Mouse (Mus musculus) testis, adult 2 months (tissue): ENCODE data around the gene Tmem82. TPM values are rescaled to one million over a fixed set of nuclear protein-coding genes. Genes with fewer than 3 reads are reported as not detected.

ENCODE experiments used
- H3K27ac ChIP-seq: fragments of 200-500 bp; 2 replicates; pipeline ENCODE4 v1.5.1; 2012; ENCODE audit warnings: low read depth, low read length; ENCODE audit not compliant: control insufficient read depth, insufficient read depth
- H3K27me3 ChIP-seq: fragments of 200-500 bp; 2 replicates; pipeline ENCODE4 v1.6.1; 2012; ENCODE audit warnings: mild to moderate bottlenecking, low read length, moderate library complexity; ENCODE audit not compliant: control insufficient read depth, insufficient read depth
- H3K36me3 ChIP-seq: fragments of 200-500 bp; 2 replicates; pipeline ENCODE4 v1.6.1; 2012; ENCODE audit warnings: mild to moderate bottlenecking, low read length; ENCODE audit not compliant: control insufficient read depth, insufficient read depth
- H3K4me1 ChIP-seq: fragments of 200-500 bp; 2 replicates; pipeline ENCODE4 v1.6.1; 2012; ENCODE audit warnings: low read length; ENCODE audit not compliant: control insufficient read depth, insufficient read depth
- H3K4me3 ChIP-seq: fragments of 200-500 bp; 2 replicates; pipeline ENCODE4 v1.5.1; 2012; ENCODE audit warnings: low read depth, mild to moderate bottlenecking, low read length, moderate library complexity, mixed read lengths; ENCODE audit not compliant: control insufficient read depth
- CTCF ChIP-seq: fragments of 200-500 bp; IDR thresholded peaks from 2 replicates; pipeline ENCODE4 v1.5.1; 2012; ENCODE audit warnings: low read depth, mild to moderate bottlenecking, inconsistent platforms, low read length, moderate library complexity; ENCODE audit not compliant: control insufficient read depth, insufficient read depth, insufficient replicate concordance
- POLR2A ChIP-seq: fragments of 200-500 bp; IDR thresholded peaks from 2 replicates; pipeline ENCODE4 v1.6.1; 2012; ENCODE audit warnings: low read depth, mild to moderate bottlenecking, inconsistent platforms, low read length, moderate library complexity; ENCODE audit not compliant: control insufficient read depth
- polyA plus RNA-seq: library from polyadenylated mRNA; depleted of rRNA; stranded (reverse); fragments of >200 nt; gene quantifications from 2 replicates; pipeline ENCODE4 v1.2.3, GENCODE M21; 2012

Tmem82 gene
- polyA plus RNA-seq, 1 experiment: 3.5 TPM

DNA sequence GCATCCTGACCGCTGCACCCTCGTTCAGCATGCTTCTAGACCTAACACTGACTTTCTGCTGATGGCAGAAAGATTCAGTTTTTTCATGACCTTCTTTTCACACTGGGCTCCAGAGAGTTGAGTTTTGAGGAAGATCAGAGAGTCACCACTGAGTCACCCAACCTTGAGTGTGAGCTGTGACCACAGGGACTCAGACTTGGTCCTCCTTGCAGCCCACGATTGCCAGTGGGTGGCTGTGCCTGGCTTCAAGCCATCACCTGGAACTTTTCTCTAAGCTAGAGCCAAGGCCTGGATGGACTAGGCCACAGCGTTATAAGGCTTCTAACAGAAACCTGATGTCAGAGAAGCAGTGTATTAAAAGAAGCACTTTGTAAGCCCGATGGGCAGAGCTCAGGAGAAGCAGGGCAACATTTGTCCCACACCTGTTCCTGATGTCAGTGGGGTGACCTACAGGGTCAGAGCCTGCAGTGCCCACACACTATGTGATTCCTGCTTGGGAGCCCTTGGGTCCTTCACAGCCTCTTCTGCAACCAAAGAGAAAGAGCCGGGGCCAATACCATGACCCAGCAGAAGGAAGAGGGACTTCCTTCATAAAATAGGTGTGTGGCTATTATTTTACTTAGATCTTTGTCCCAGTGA, 40.5 kb upstream of the Tmem82 start:
- H3K27ac ChIP-seq: peak overlapping the region; percentile 25
- TF ChIP-seq POLR2A (no peak), CTCF (no peak)
- H3K36me3 ChIP-seq: no peaks in the 10 kb centered on the region; the same call in 1 of the 2 replicates
- H3K27me3 ChIP-seq: no peaks in the 10 kb centered on the region
- H3K4me3 ChIP-seq: peak overlapping the region; percentile 17
- peaks cover 26% of the 10 kb centered on the region for H3K4me1 ChIP-seq

DNA sequence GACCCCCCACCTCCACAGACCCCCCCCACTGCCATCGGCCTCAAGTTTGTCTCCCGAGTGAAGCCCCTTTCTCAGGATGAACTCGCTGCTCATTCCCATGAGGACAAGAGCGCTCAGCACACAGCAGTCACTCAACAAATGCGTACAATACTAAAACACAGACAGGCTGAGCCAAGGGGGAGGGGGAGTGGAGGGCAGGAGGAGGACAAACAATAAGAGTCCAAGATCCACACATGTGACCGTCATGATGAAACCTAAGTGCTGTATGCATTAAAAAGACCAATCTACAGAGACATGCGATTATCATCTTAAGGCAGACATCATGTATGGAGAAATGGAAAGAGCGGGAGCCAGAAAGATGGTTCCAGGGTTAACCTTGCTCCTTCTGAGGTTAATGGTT, 38.5 kb upstream of the Tmem82 start:
- Histone ChIP-seq H3K27me3 (no peaks in the 10 kb centered on the region), H3K4me1 (peaks cover 29% of the 10 kb centered on the region), H3K4me3 (no peak overlapping the region), H3K36me3 (no peaks in the 10 kb centered on the region; the same call in 1 of the 2 replicates), H3K27ac (peak overlapping the region; percentile 53)
- no peak for TF ChIP-seq POLR2A
- TF ChIP-seq CTCF: no peak

DNA sequence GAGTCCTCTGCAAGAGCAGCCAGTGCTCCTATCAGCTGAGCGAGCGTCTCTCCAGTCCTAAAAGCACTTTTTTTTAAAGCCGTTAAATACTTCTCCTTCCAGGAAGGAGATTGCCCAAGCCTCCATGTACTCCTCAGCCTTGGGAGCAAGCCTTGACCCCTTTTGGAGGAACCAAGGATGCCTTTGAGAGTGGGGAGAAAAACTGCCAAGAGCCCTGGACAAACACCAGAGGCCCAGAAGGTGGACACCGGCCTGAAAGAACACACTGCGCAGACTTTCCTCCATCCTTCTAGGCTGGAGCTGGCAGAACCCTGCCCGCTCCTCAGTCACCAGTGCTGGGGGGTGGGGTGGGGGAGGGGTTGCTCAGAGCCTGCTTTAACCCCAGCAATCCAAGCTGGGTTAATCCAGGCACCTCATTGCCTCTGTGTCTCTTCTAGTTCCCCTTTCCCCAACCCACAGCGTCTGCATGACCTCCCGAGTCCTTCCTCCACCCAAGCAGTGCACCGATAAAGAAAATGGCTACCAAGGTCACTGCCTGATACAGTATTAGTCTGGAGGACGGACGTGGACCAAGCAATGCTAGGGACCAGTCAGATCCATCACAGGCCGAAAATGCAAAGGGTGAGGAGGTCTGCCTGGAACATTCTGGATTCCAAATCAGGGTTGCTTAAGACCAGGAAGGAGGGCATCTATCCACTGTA, 37.6 kb upstream of the Tmem82 start:
- Histone ChIP-seq H3K27me3 (no peaks in the 10 kb centered on the region), H3K36me3 (no peaks in the 10 kb centered on the region; the same call in 1 of the 2 replicates), H3K4me1 (peaks cover 31% of the 10 kb centered on the region), H3K27ac (peak overlapping the region; percentile 66; the same call in 1 of the 2 replicates), H3K4me3 (no peak overlapping the region)
- TF ChIP-seq CTCF: no peak
- no peak for TF ChIP-seq POLR2A

DNA sequence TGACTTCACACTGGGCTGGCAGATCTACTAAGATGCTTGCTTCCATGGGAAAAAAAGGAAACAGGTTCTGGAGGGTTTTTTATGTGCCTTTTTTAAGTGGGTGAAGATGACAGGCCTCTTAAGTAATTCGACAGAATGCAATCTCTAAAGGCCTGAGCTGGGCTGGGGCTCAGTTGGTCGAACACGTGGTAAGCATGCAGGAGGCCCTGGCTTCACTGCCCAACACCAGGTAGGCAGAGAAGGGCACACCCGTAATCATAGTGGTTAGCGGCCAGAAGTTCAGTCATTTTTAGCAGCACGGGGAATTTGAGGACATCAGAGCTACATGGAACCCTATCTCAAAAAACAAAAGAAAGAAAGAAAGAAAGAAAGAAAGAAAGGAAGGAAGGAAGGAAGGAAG, 36.1 kb upstream of the Tmem82 start:
- no peak for TF ChIP-seq POLR2A
- no peak for TF ChIP-seq CTCF
- Histone ChIP-seq H3K27me3 (no peaks in the 10 kb centered on the region), H3K4me1 (peaks cover 34% of the 10 kb centered on the region), H3K36me3 (no peaks in the 10 kb centered on the region; the same call in 1 of the 2 replicates), H3K27ac (no peak overlapping the region), H3K4me3 (peak overlapping the region; percentile 56)

DNA sequence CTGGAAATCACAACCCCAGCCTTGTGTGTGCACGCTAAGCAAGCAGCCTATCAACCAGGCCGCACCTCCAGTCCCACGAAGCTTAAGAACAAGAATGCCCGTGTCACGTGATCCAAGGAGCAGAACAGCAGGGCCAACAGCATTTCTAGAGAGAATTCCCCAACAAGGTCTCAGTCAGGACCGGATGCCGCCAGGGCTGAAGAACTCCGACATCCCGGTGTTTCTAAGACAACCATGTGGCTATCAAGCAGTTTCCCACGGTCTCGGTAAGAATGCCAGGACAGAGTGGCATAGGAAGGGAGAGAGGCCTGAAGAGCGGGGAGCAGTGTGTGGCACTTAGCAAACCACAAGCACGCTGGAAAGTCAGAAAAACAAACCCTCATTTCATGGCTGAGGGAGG, 35.4 kb upstream of the Tmem82 start:
- H3K4me1 ChIP-seq: peaks cover 34% of the 10 kb centered on the region
- H3K4me3 ChIP-seq: peak overlapping the region; percentile 56
- no peaks in the 10 kb centered on the region for H3K27me3 ChIP-seq
- H3K27ac ChIP-seq: peak overlapping the region; percentile 25
- TF ChIP-seq POLR2A (no peak), CTCF (no peak)
- no peaks in the 10 kb centered on the region; the same call in 1 of the 2 replicates for H3K36me3 ChIP-seq

DNA sequence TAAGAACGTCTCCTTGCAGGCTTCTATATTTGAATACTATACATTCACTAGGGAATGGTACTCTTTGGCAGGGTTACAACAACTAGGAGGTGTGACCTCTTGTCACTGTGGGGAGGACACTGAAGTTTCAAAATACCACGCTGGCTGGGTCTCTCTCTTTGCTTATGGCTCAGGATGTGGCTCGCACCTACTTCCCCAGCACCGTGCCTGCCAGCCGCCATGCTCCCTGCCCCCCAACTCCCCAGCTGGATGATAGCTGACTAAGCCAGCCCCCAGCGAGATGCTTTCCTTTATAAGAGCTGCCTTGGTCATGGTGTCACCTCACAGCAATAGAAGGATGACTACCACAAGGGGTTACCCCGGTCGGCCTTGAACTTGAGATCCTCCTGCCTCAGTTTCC, 34.6 kb upstream of the Tmem82 start:
- H3K27ac ChIP-seq: no peak overlapping the region
- peak overlapping the region; percentile 43 for H3K4me3 ChIP-seq
- TF ChIP-seq POLR2A (no peak), CTCF (no peak)
- H3K36me3 ChIP-seq: no peaks in the 10 kb centered on the region; the same call in 1 of the 2 replicates
- peaks cover 30% of the 10 kb centered on the region for H3K4me1 ChIP-seq
- no peaks in the 10 kb centered on the region for H3K27me3 ChIP-seq

DNA sequence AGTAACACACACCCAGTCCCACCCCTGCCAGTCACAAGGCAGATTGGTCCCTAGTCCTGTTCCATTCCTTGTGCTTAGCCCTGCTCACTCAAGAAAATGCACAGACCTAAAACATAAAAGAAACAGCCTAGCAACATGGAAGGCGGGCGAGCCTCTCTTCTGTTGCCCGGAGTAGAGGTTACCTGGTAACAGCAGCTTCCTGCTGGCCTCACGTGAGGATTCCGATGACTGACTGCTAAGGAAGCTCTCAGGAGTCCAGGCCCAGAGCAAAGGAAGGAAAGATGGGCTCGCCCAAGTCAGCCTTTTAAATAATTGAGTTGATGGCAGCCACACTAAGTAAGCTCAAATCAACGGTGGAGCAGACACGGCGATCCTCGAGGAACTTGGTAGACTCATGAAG, 33.5 kb upstream of the Tmem82 start:
- H3K27me3 ChIP-seq: no peaks in the 10 kb centered on the region
- no peaks in the 10 kb centered on the region for H3K36me3 ChIP-seq
- TF ChIP-seq POLR2A (peak; percentile 55), CTCF (no peak)

More for the DNA sequence above, 33.5 kb upstream of the Tmem82 start:
- peaks cover 25% of the 10 kb centered on the region for H3K4me1 ChIP-seq
- H3K4me3 ChIP-seq: peak overlapping the region; percentile 79
- H3K27ac ChIP-seq: peak overlapping the region; percentile 19; the same call in 1 of the 2 replicates
